Mouse (Mus musculus) lung, postnatal 0 days (tissue): Measurements from ENCODE around the gene Ckmt1. TPM values are rescaled to one million over a fixed set of nuclear protein-coding genes. Genes with fewer than 3 reads are reported as not detected.
A peak's percentile ranks its signal among the peaks of the same experiment; 100 is the strongest.

ENCODE experiments used
- ATAC-seq: fragments of 200-750 bp; cut with Nextera tagmentation; 2 replicates; pipeline ENCODE4 v1.8.0; 2017; ENCODE audit warnings: moderate library complexity
- DNase-seq: peaks from one replicate; pipeline ENCODE4 v3.0.0-alpha.2; 2016; ENCODE audit warnings: low spot score
- H3K27ac ChIP-seq: fragments of 300-500 bp; sonication (generic); 2 replicates; pipeline ENCODE4 v1.5.1; 2014; ENCODE audit warnings: antibody characterized with exemption, mild to moderate bottlenecking, low read length, mixed read lengths
- H3K27me3 ChIP-seq: fragments of 300-500 bp; sonication (generic); replicated peaks from 2 replicates; pipeline ENCODE4 v1.6.1; 2014; ENCODE audit warnings: low read length, mixed read lengths; ENCODE audit not compliant: insufficient read depth
- H3K36me3 ChIP-seq: fragments of 300-500 bp; sonication (generic); 2 replicates; pipeline ENCODE4 v1.6.1; 2014; ENCODE audit warnings: low read length, mixed read lengths; ENCODE audit not compliant: insufficient read depth
- H3K4me1 ChIP-seq: fragments of 300-500 bp; sonication (generic); 2 replicates; pipeline ENCODE4 v1.6.1; 2014; ENCODE audit warnings: antibody characterized with exemption, low read depth, low read length, mixed read lengths; ENCODE audit not compliant: insufficient read depth
- H3K4me2 ChIP-seq: fragments of 300-500 bp; sonication (generic); replicated peaks from 2 replicates; pipeline ENCODE4 v1.6.1; 2014; ENCODE audit warnings: low read depth, mild to moderate bottlenecking, low read length, moderate library complexity, mixed read lengths
- H3K4me3 ChIP-seq: fragments of 300-500 bp; sonication (generic); 2 replicates; pipeline ENCODE4 v1.5.1; 2014; ENCODE audit warnings: low read depth, low read length
- H3K9ac ChIP-seq: fragments of 300-500 bp; sonication (generic); replicated peaks from 2 replicates; pipeline ENCODE4 v1.6.1; 2014; ENCODE audit warnings: low read depth, mild to moderate bottlenecking
- H3K9me3 ChIP-seq: fragments of 300-500 bp; sonication (generic); 2 replicates; pipeline ENCODE4 v1.6.1; 2016; ENCODE audit warnings: low read length, mixed read lengths
- CTCF ChIP-seq: IDR thresholded peaks from 2 replicates; pipeline ENCODE4 v1.5.1; 2016; ENCODE audit warnings: antibody characterized with exemption, mild to moderate bottlenecking
- EP300 ChIP-seq: IDR thresholded peaks from 2 replicates; pipeline ENCODE4 v1.6.1; 2016; ENCODE audit warnings: antibody characterized with exemption, mild to moderate bottlenecking, control low read depth
- WGBS: fragments of 180-500 bp; shearing (Covaris S2); extraction: QIAGEN DNeasy Blood & Tissue Kit; methylation state at CpG from one replicate; pipeline ENCODE4 v1.1.7; 2014; 5-methylcytosine and 5-hydroxymethylcytosine counted together
- polyA plus RNA-seq: library from polyadenylated mRNA; unstranded; fragments of >200 nt; fragmentation: Nextera tagmentation; extraction: Ambion mirVana; gene quantifications from 2 replicates; pipeline ENCODE4 v1.2.1, GENCODE M21; 2015

Ckmt1 gene
- polyA plus RNA-seq = 35.1 and 37.3 TPM in 2 replicates

DNA sequence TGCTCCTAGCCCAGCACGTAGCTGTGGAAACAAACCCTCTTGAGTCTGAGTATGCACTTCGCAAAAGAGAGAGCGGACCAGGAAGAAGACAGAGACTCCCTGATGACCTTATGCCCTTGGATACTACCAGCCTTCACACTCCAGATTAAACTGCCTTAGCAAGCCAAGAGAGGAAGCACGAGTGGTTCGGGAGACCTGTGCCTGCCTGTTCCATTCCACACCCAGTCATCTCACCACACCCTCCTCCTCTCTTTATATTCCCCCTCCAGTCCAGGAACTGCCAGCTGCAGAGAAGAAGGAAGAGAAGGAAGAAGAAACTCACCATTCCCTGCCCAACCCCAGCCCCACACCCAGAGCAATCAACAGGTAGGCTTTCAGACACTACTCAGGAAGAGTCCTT, at the start of gene Ckmt1:
Gene Ckmt1, plus strand, starts transcription at position 221 of the 400 bp plus-strand sequence.
- Histone ChIP-seq H3K36me3 (no peaks in the 10 kb centered on the region), H3K9ac (no peak within 1 kb of the TSS), H3K4me3 (peak within 1 kb of the TSS; percentile 19; the same call in 1 of the 2 replicates), H3K27me3 (peaks cover 11% of the 10 kb centered on the region; the same call in 1 of the 2 replicates), H3K4me2 (peak within 1 kb of the TSS; percentile 43), H3K4me1 (peaks cover 3% of the 10 kb centered on the region; the same call in 1 of the 2 replicates), H3K9me3 (no peaks in the 10 kb centered on the region), H3K27ac (peak within 1 kb of the TSS; percentile 33)
- DNase-seq (peak; percentile 60), ATAC-seq (0 out of 2 replicates have a peak, but pooled peaks have one; percentile 3)
- WGBS = 36% methylated on average over 5 of the region's 5 CpGs
- TF ChIP-seq CTCF (no peak), EP300 (no peak)

DNA sequence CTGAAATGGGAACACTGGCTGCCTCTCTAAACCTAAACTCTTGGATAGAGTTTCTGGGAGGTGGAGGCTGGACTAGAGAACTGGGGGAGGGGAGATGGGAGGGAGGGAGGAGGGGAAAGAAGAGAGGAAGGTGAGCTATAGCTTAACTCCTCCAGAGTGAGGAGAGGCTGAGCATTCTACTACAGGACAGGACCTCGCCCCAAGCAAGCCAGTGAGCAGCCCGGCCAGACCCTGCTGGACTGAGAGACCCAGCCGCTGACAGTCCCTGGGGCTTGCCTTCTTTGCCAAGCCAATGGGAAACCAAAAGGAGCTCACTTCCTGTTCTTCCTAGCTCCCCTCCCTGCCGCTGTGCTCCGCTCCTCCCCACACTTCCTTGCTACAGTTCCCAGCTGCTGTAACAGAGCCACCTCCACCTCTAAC, 48.5 kb upstream of the Ckmt1 start:
- Histone ChIP-seq H3K27ac (no peak overlapping the region), H3K36me3 (no peaks in the 10 kb centered on the region), H3K4me1 (no peaks in the 10 kb centered on the region), H3K27me3 (no peaks in the 10 kb centered on the region), H3K9me3 (no peaks in the 10 kb centered on the region), H3K9ac (no peak overlapping the region), H3K4me3 (0 out of 2 replicates have a peak overlapping the region, but pooled peaks have one; percentile 18), H3K4me2 (peak overlapping the region; percentile 36)
- DNase-seq (peak; percentile 39), ATAC-seq (peak; percentile 66)
- 16% methylated on average over 4 of the region's 5 CpGs for WGBS
- TF ChIP-seq CTCF (no peak), EP300 (no peak)

DNA sequence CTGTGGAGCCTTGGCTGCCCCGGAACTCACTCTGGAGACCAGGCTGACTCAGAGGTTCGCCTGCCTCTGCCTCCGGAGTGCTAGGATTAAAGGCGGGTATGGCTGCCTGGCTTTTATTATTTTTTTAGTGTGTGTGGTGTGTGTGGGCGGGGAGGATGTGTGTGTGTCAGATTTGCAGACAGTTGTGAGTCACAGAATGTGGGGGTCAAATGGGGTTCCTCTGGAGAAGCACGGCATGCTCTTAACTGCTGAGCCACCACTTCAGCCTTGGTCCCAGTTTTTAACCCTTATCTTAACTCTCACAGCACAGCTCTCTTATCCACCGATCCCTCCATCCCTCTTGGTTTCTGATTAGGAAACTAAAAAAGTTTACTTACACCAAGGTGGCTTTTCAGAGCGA, 41.2 kb upstream of the Ckmt1 start:
- H3K27me3 ChIP-seq = no peaks in the 10 kb centered on the region
- H3K4me3 ChIP-seq = no peak overlapping the region
- H3K4me1 ChIP-seq = no peaks in the 10 kb centered on the region
- H3K9me3 ChIP-seq = no peaks in the 10 kb centered on the region
- DNase-seq = no peak
- no peaks in the 10 kb centered on the region for H3K36me3 ChIP-seq
- H3K27ac ChIP-seq = no peak overlapping the region
- no peak for ATAC-seq
- no peak overlapping the region for H3K9ac ChIP-seq
- WGBS = 65% methylated on average over 8 of the region's 8 CpGs
- no peak overlapping the region for H3K4me2 ChIP-seq
- no peak for TF ChIP-seq EP300
- no peak for TF ChIP-seq CTCF

DNA sequence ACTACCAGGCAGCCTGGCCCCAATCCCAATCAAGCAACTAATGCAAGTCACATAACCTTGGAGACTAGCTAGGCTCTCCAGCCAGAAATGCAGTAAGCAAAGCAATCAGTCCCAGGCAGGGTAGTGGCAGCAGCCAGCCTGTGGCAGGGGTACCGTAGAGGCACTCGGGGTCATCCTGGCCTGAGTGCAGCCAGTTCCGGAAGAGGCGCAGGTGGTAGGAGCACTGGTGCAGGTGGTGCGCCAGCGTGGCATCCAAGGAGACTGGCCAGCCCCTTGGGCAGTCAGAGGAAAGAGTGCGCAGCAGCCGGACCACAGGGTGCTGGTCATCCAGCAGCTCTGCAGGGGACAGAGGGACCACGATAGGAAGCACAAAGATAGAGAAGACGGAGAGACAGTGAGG, 34.5 kb upstream of the Ckmt1 start:
- TF ChIP-seq CTCF (no peak), EP300 (no peak)
- no peak for DNase-seq
- H3K4me1 ChIP-seq = no peaks in the 10 kb centered on the region
- ATAC-seq = no peak
- H3K4me3 ChIP-seq = no peak overlapping the region
- H3K4me2 ChIP-seq = no peak overlapping the region
- 91% methylated on average over 10 of the region's 10 CpGs for WGBS
- no peak overlapping the region for H3K9ac ChIP-seq
- H3K36me3 ChIP-seq = no peaks in the 10 kb centered on the region
- H3K9me3 ChIP-seq = no peaks in the 10 kb centered on the region
- H3K27ac ChIP-seq = no peak overlapping the region
- H3K27me3 ChIP-seq = no peaks in the 10 kb centered on the region

DNA sequence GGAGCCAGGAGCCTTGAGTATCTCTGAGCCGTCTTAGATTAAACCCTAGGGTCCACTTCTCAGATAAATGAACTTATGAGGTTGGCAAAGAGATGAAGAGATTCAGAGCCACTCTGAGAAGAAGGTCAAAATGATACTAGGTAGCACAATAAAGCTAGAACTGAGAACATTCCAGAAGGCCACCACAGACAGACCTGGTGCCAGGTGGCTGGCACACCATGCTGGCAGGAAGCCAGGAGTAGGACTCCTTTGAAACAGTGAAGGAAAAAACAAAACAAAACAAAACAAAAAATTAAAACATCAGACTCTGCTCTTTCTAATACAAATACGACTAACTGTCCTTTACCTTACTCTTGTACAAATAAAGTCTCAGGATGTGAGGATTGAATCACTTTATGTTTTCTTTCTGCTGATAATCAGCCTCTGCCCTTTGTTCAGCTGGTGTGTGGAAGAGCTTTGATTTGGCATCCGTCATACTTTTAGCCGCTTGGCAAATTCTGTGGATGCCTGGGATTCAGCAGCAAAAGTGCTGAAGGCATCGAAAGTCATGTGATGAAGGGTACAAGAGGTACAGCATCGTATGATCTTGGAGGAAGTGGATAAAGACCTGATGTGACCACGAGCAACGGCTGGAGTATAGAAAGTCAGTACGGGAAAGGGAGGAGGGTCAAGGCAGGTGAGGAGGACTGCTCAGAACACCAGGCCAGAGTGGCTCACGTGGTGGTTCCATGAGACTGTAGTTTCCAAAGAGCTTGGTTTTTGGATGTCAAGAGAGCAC, 33.6 kb upstream of the Ckmt1 start:
- Histone ChIP-seq H3K36me3 (no peaks in the 10 kb centered on the region), H3K4me1 (no peaks in the 10 kb centered on the region), H3K27me3 (no peaks in the 10 kb centered on the region), H3K4me2 (no peak overlapping the region), H3K4me3 (no peak overlapping the region), H3K9me3 (no peaks in the 10 kb centered on the region), H3K27ac (no peak overlapping the region), H3K9ac (no peak overlapping the region)
- 72% methylated on average over 10 of the region's 10 CpGs for WGBS
- DNase-seq (no peak), ATAC-seq (no peak)
- TF ChIP-seq CTCF (no peak), EP300 (no peak)

DNA sequence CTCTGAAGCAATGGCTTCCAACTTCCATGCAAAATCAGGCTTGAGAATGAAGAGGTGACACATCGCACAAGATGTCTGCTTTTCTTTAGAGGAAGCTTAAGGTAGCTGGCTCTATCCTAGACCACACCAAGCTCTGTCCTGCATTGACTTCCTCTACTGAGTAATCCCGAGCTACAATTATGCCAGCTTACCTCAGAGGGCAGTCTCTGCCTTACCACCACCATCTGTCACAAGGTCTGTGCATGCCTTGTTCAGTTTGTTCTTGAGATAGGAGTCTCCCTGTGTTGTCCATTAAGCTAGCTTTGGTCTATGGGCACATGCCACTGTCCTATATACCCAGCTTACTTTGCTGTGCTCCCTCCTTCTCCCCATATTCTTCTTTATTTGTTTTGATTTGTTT, 28.0 kb upstream of the Ckmt1 start:
- Histone ChIP-seq H3K27me3 (no peaks in the 10 kb centered on the region), H3K4me3 (no peak overlapping the region), H3K27ac (no peak overlapping the region), H3K9me3 (no peaks in the 10 kb centered on the region), H3K4me2 (no peak overlapping the region), H3K9ac (no peak overlapping the region), H3K36me3 (no peaks in the 10 kb centered on the region), H3K4me1 (no peaks in the 10 kb centered on the region)
- no peak for TF ChIP-seq CTCF
- TF ChIP-seq EP300 = no peak
- ATAC-seq (no peak), DNase-seq (no peak)
- WGBS = 94% methylated on average over 2 of the region's 2 CpGs
